Mouse (Mus musculus): ENCODE results near the gene Aaed1.

DNA sequence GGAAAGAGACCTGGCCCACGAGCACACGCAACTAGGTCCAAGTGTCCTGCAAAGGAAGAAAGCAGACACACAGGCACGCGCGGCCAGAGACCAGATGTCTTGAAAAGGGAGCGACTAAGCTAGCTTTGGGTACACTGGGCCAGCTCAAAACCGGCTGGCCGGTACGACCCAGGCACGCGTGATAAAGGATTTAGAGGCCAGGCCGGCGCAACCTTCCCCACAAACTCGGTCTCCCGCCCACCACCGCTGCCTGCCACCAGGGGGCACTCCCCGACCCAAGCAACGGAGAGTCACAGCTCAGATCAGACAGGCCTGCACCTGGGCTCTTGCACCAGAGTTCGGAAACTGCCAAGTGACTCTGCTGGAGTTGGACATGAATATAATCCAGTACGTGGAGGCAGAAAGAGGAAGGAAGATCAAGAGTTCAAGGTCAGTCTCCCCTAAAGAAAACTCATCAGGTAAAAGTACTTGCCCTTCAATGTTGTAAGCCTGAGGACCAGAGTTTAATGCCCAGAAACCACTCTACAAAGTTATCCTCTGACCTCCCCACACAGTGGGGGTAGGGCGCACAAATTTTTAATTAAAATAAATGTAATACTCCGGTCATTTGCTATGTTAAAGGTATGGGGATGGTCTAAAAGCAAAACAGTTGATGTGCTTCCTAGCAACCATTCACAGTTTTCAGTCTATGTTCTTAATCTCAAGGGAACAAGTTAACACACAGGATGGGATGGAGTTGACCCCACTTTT lies 63.6 kb downstream of the Aaed1 start:
- TF ChIP-seq CTCF (conservative IDR thresholded peaks at IDR 0.05; ENCODE audit: low read length) (peak; percentile 67), POU5F1 (IDR thresholded peaks at IDR 0.05; ENCODE audit: borderline replicate concordance, low read length) (no peak), NANOG (IDR thresholded peaks at IDR 0.05; ENCODE audit: borderline replicate concordance, low read length) (no peak)
